Mouse (Mus musculus) lung, adult 2 months (tissue): ENCODE measurements around the gene Lrrc20.

Experiments
- CTCF ChIP-seq: fragments of 200-500 bp; IDR thresholded peaks from 2 replicates; pipeline ENCODE4 v1.5.1; 2011; ENCODE audit warnings: mild to moderate bottlenecking, low read length, control low read depth; ENCODE audit not compliant: insufficient read depth
- POLR2A ChIP-seq: fragments of 200-500 bp; IDR thresholded peaks from 2 replicates; pipeline ENCODE4 v1.6.1; 2011; ENCODE audit warnings: low read depth, mild to moderate bottlenecking, control low read depth, low read length, borderline replicate concordance; ENCODE audit errors: extremely low read depth

GRCm38 (mm10) chr10:61576120-61576767, 100.6 kb downstream of the Lrrc20 start:
- TF ChIP-seq CTCF (no peak), POLR2A (no peak)
